Mouse (Mus musculus): ENCODE measurements around the gene Ubqln4.

- TF ChIP-seq GATA1 (IDR thresholded peaks at IDR 0.05; ENCODE audit: borderline replicate concordance, low read length) (no peak), CTCF (IDR thresholded peaks at IDR 0.05; ENCODE audit: low read depth, low read length) (no peak)
Measured at GRCm38 (mm10) chr3:88568615-88569014, 15.1 kb downstream of the Ubqln4 start.
